Mouse (Mus musculus) heart, adult 2 months (tissue): Measurements from ENCODE around the gene Cmbl. TPM values are rescaled to one million over a fixed set of nuclear protein-coding genes. Genes with fewer than 3 reads are reported as not detected.

Experiments used
- DNase-seq, 2 experiments: peaks; one replicate each; pipeline ENCODE4 v3.0.0; 2021
- H3K27ac ChIP-seq: fragments of 200-600 bp; 2 replicates; pipeline ENCODE4 v1.8.1; 2022
- H3K27me3 ChIP-seq: fragments of 200-500 bp; 2 replicates; pipeline ENCODE4 v1.6.1; 2012; ENCODE audit warnings: mild to moderate bottlenecking, low read length, inconsistent platforms, mixed read lengths; ENCODE audit not compliant: control insufficient read depth, insufficient read depth
- H3K36me3 ChIP-seq: fragments of 200-500 bp; 2 replicates; pipeline ENCODE4 v1.6.1; 2012; ENCODE audit warnings: low read length, inconsistent platforms; ENCODE audit not compliant: control insufficient read depth, insufficient read depth
- H3K4me1 ChIP-seq: fragments of 200-500 bp; 2 replicates; pipeline ENCODE4 v1.6.1; 2011; ENCODE audit warnings: low read length; ENCODE audit not compliant: control insufficient read depth, insufficient read depth
- H3K4me3 ChIP-seq: fragments of 200-600 bp; 2 replicates; pipeline ENCODE4 v1.8.1; 2022
- H3K79me2 ChIP-seq: fragments of 200-500 bp; replicated peaks from 2 replicates; pipeline ENCODE4 v1.6.1; 2012; ENCODE audit warnings: mild to moderate bottlenecking, inconsistent platforms, low read length, moderate library complexity, mixed read lengths; ENCODE audit not compliant: control insufficient read depth, insufficient read depth
- H3K9ac ChIP-seq: fragments of 200-500 bp; 2 replicates; pipeline ENCODE4 v1.6.1; 2012; ENCODE audit warnings: low read depth, mild to moderate bottlenecking, control low read depth, inconsistent platforms, low read length, mixed read lengths
- CTCF ChIP-seq: fragments of 200-600 bp; IDR thresholded peaks from 2 replicates; pipeline ENCODE4 v1.8.1; 2022; ENCODE audit warnings: antibody characterized with exemption, mild to moderate bottlenecking, moderate library complexity
- EP300 ChIP-seq: fragments of 200-500 bp; IDR thresholded peaks from 2 replicates; pipeline ENCODE4 v1.6.1; 2011; ENCODE audit warnings: low read depth, low read length, control low read depth; ENCODE audit not compliant: insufficient read depth
- POLR2A ChIP-seq: fragments of 200-500 bp; IDR thresholded peaks from 2 replicates; pipeline ENCODE4 v1.6.1; 2011; ENCODE audit warnings: mild to moderate bottlenecking, low read depth, low read length, control low read depth; ENCODE audit not compliant: insufficient read depth
- WGBS: fragments of 180-500 bp; shearing (Covaris S2); methylation state at CpG from one replicate; pipeline ENCODE4 v1.1.7; 2018; 5-methylcytosine and 5-hydroxymethylcytosine counted together
- intact Hi-C: fragments of 180-260 bp; cut with DNase I; formaldehyde crosslinking; loops from one replicate; pipeline ENCODE4 v1.15.1; 2025
- polyA plus RNA-seq: library from polyadenylated mRNA; depleted of rRNA; stranded (reverse); fragments of >200 nt; gene quantifications from 2 replicates; pipeline ENCODE4 v1.2.3, GENCODE M21; 2012
- total RNA-seq, 2 experiments: library from RNA; stranded (reverse); gene quantifications; 2 replicates each; pipeline ENCODE4 v1.2.3; 2021

Cmbl gene
- total and polyA plus RNA-seq, 3 experiments, result 27.1 to 49.6 (median 30.7) TPM

DNA sequence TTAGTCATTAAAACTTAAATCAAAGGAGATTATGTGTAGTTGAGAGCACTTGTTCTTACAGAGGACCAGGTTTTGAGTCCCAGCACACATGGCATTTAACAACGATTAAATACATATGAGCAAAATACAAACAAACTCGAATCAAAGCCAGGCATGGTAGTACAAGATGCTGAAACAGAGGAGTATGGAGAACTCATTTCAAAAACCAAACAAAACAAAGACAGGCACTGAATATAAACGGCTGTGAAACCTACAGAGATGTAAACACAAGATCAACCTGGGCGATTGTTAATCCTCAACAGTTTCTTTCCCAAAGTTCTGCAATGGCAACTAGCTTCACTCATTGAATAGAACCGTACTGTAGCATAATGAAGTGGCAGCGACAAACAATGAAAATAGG lies 36.1 kb upstream of the Cmbl start:
- Histone ChIP-seq H3K79me2 (peaks cover 7% of the 10 kb centered on the region), H3K27me3 (no peaks in the 10 kb centered on the region), H3K36me3 (peaks cover 16% of the 10 kb centered on the region), H3K9ac (no peak overlapping the region; the same call in 1 of the 2 replicates), H3K4me3 (peak overlapping the region; percentile 85; the same call in 1 of the 2 replicates), H3K27ac (no peak overlapping the region), H3K4me1 (peaks cover 10% of the 10 kb centered on the region)
- TF ChIP-seq CTCF, result no peak
- no peak for TF ChIP-seq POLR2A
- TF ChIP-seq EP300, result no peak
- intact Hi-C loops, result loop anchor here (5.0 kb wide), 1 partner anchor 47 kb away; no protein-coding TSS in a partner anchor
- 26% methylated on average over 6 of the region's 6 CpGs for WGBS
- DNase-seq, result no peak

- WGBS, result 1% methylated on average over 53 of the region's 56 CpGs
- Histone ChIP-seq H3K79me2 (peaks cover 5% of the 10 kb centered on the region), H3K9ac (peak overlapping the region; percentile 100), H3K27ac (peak overlapping the region; percentile 92), H3K27me3 (no peaks in the 10 kb centered on the region), H3K36me3 (peaks cover 10% of the 10 kb centered on the region), H3K4me1 (peaks cover 8% of the 10 kb centered on the region), H3K4me3 (peak overlapping the region; percentile 85)
- TF ChIP-seq POLR2A (no peak), CTCF (no peak), EP300 (no peak)
- DNase-seq, result peak; percentile 58 to 61
- intact Hi-C loops, result loop anchor here (2.0 to 10.0 kb wide), 4 partner anchors 37 to 305 kb away; partner anchors contain the start of genes Cmbl and Dap
Measured at GRCm38 (mm10) chr15:31529811-31530658, 35.2 kb upstream of the Cmbl start.

GRCm38 (mm10) chr15:31530659-31531445 lies 34.3 kb upstream of the Cmbl start, which contains the start of gene March6:
March6 (minus strand) TSS chr15:31531053.
- Histone ChIP-seq H3K9ac (peak within 1 kb of the TSS; percentile 100), H3K27ac (peak within 1 kb of the TSS; percentile 92), H3K27me3 (no peaks in the 10 kb centered on the region), H3K4me3 (peak within 1 kb of the TSS; percentile 85), H3K36me3 (peaks cover 10% of the 10 kb centered on the region), H3K79me2 (peaks cover 5% of the 10 kb centered on the region), H3K4me1 (peaks cover 8% of the 10 kb centered on the region)
- TF ChIP-seq CTCF (no peak), POLR2A (peak; percentile 72; the same call in 1 of the 2 replicates)
- peak; percentile 92 to 93 for DNase-seq
- under 1% methylated on average over 83 of the region's 132 CpGs for WGBS
- intact Hi-C loops, result loop anchor here (2.0 to 10.0 kb wide), 3 partner anchors 36 to 306 kb away; partner anchors contain the start of genes Cmbl and Dap

GRCm38 (mm10) chr15:31531446-31532330 lies 33.5 kb upstream of the Cmbl start:
- H3K27ac ChIP-seq, result peak overlapping the region; percentile 92
- no peak for DNase-seq
- no peaks in the 10 kb centered on the region for H3K27me3 ChIP-seq
- 13% methylated on average over 16 of the region's 16 CpGs for WGBS
- TF ChIP-seq EP300 (no peak), POLR2A (no peak)
- intact Hi-C loops, result loop anchor here (2.0 to 10.0 kb wide), 3 partner anchors 36 to 307 kb away; partner anchors contain the start of genes Cmbl and Dap
- peak overlapping the region; percentile 85 for H3K4me3 ChIP-seq
- H3K79me2 ChIP-seq, result peaks cover 5% of the 10 kb centered on the region
- H3K36me3 ChIP-seq, result peaks cover 10% of the 10 kb centered on the region
- H3K4me1 ChIP-seq, result peaks cover 8% of the 10 kb centered on the region
- H3K9ac ChIP-seq, result peak overlapping the region; percentile 99
